Mouse (Mus musculus) embryonic stem cell, embryonic (primary cell): ENCODE measurements around the gene Tango6.

ENCODE experiments used
- CTCF ChIA-PET, 4 experiments: fragments of 300-600 bp in 2 of 4; fragments of 350-600 bp in 2 of 4; sonication (Branson Sonifier 250); formaldehyde crosslinking; loops; one replicate each; lab custom pipeline; 2022; ENCODE audit warnings: inconsistent platforms in 2 of 4; lab: Charles Lee
- POLR2A ChIA-PET, 4 experiments: fragments of 300-600 bp in 2 of 4; fragments of 350-600 bp in 2 of 4; sonication (Branson Sonifier 250); formaldehyde crosslinking; loops; one replicate each; lab custom pipeline; 2022; ENCODE audit warnings: antibody characterized with exemption in 4 of 4, inconsistent platforms in 1 of 4; lab: Charles Lee

Gene Tango6

GRCm38 (mm10) chr8:106682971-106683668 is at the start of gene Tango6:
Tango6 (plus strand) TSS chr8:106683068.
- ChIA-PET CTCF (interaction anchor here in 1 of 4 experiments (0.6 kb wide), 1 partner anchor 604 kb away, joined by 3 read pairs; no protein-coding TSS in a partner anchor), POLR2A (interaction anchor here in 1 of 4 experiments (0.5 to 1.5 kb wide), 5 partner anchors 19 to 624 kb away, joined by 3 to 5 read pairs (median 4); no protein-coding TSS in a partner anchor)

- POLR2A ChIA-PET, result interaction anchor here (0.6 to 23.1 kb wide), 29 partner anchors 8 to 296 kb away, joined by 3 to 518 read pairs (median 4); partner anchors contain the start of genes Cdh1 (in 3 of the 4) and Smpd3 (in 1 of the 4)
- CTCF ChIA-PET, result interaction anchor here (0.6 to 3.2 kb wide), 15 partner anchors 9 to 302 kb away, joined by 3 to 27 read pairs (median 4); partner anchors contain the start of genes Gm10073 (in 1 of the 4) and Sntb2 (in 1 of the 4)
These were observed 49.3 kb upstream of the Tango6 start for GRCm38 (mm10) chr8:106633361-106634158.

- CTCF ChIA-PET, result interaction anchor here in 2 of 4 experiments (0.6 to 0.7 kb wide), 2 partner anchors 68 to 486 kb away, joined by 3 to 5 read pairs; no protein-coding TSS in a partner anchor
- POLR2A ChIA-PET, result interaction anchor here in 3 of 4 experiments (0.7 to 23.1 kb wide), 14 partner anchors 6 to 58 kb away, joined by 3 to 518 read pairs (median 6); partner anchors contain the start of gene Cdh1 (in 1 of the 3)
These were observed 47.6 kb upstream of the Tango6 start for GRCm38 (mm10) chr8:106635284-106635683.

- POLR2A ChIA-PET, result interaction anchor here (0.6 to 23.1 kb wide), 18 partner anchors 7 to 81 kb away, joined by 3 to 518 read pairs (median 4); partner anchors contain the start of gene Cdh1 (in 3 of the 4)
These were observed 45.4 kb upstream of the Tango6 start for GRCm38 (mm10) chr8:106637446-106637845.

GRCm38 (mm10) chr8:106638768-106639295 is 44.0 kb upstream of the Tango6 start:
- POLR2A ChIA-PET, result interaction anchor here in 2 of 4 experiments (1.8 to 23.1 kb wide), 7 partner anchors 8 to 58 kb away, joined by 4 to 518 read pairs (median 31); partner anchors contain the start of gene Cdh1 (in 1 of the 2)

More at GRCm38 (mm10) chr8:106637446-106637845, 45.4 kb upstream of the Tango6 start:
- CTCF ChIA-PET, result interaction anchor here in 1 of 4 experiments (1.8 kb wide), 1 partner anchor 76 kb away, joined by 6 read pairs; no protein-coding TSS in a partner anchor

GRCm38 (mm10) chr8:106640212-106640611 is 42.7 kb upstream of the Tango6 start:
- CTCF ChIA-PET, result interaction anchor here in 3 of 4 experiments (1.2 to 1.7 kb wide), 3 partner anchors 19 to 79 kb away, joined by 3 to 4 read pairs (median 3); no protein-coding TSS in a partner anchor

More at GRCm38 (mm10) chr8:106638768-106639295, 44.0 kb upstream of the Tango6 start:
- CTCF ChIA-PET, result no interaction called here

GRCm38 (mm10) chr8:106640921-106641320 is 41.9 kb upstream of the Tango6 start:
- ChIA-PET POLR2A (interaction anchor here (0.6 to 23.1 kb wide), 26 partner anchors 8 to 624 kb away, joined by 3 to 518 read pairs (median 4); partner anchors contain the start of gene Cdh1 (in 2 of the 4)), CTCF (interaction anchor here (0.6 to 3.3 kb wide), 9 partner anchors 8 to 214 kb away, joined by 3 to 13 read pairs (median 3); no protein-coding TSS in a partner anchor)

More at GRCm38 (mm10) chr8:106640212-106640611, 42.7 kb upstream of the Tango6 start:
- POLR2A ChIA-PET, result interaction anchor here (0.6 to 23.1 kb wide), 17 partner anchors 7 to 625 kb away, joined by 3 to 518 read pairs (median 4); partner anchors contain the start of gene Cdh1 (in 2 of the 4)

- CTCF ChIA-PET, result interaction anchor here in 3 of 4 experiments (0.6 to 4.5 kb wide), 7 partner anchors 10 to 507 kb away, joined by 3 to 36 read pairs (median 4); no protein-coding TSS in a partner anchor
- POLR2A ChIA-PET, result interaction anchor here (0.6 to 23.1 kb wide), 27 partner anchors 9 to 199 kb away, joined by 3 to 518 read pairs (median 5); partner anchors contain the start of gene Cdh1 (in 3 of the 4)
These were observed 40.7 kb upstream of the Tango6 start for GRCm38 (mm10) chr8:106642172-106642571.

- CTCF ChIA-PET, result interaction anchor here (0.5 to 4.5 kb wide), 8 partner anchors 11 to 89 kb away, joined by 3 to 36 read pairs (median 4); no protein-coding TSS in a partner anchor
- POLR2A ChIA-PET, result interaction anchor here (0.6 to 23.1 kb wide), 25 partner anchors 10 to 1354 kb away, joined by 3 to 518 read pairs (median 5); partner anchors contain the start of gene Cdh1 (in 3 of the 4)
These were observed 39.8 kb upstream of the Tango6 start for GRCm38 (mm10) chr8:106643100-106643499.

- ChIA-PET CTCF (interaction anchor here (0.7 to 4.5 kb wide), 21 partner anchors 12 to 212 kb away, joined by 3 to 36 read pairs (median 4); partner anchors contain the start of gene Cdh1 (in 2 of the 4)), POLR2A (interaction anchor here in 3 of 4 experiments (0.6 to 23.1 kb wide), 17 partner anchors 12 to 137 kb away, joined by 3 to 518 read pairs (median 8); partner anchors contain the start of gene Cdh1 (in 2 of the 3))
These were observed 37.9 kb upstream of the Tango6 start for GRCm38 (mm10) chr8:106644957-106645356.

GRCm38 (mm10) chr8:106646153-106646552 is 36.7 kb upstream of the Tango6 start:
- ChIA-PET CTCF (interaction anchor here in 3 of 4 experiments (0.6 to 3.3 kb wide), 9 partner anchors 11 to 85 kb away, joined by 3 to 34 read pairs (median 3); partner anchors contain the start of gene Gm10073 (in 1 of the 3)), POLR2A (interaction anchor here in 3 of 4 experiments (0.9 to 23.1 kb wide), 9 partner anchors 15 to 105 kb away, joined by 3 to 518 read pairs (median 3); no protein-coding TSS in a partner anchor)

GRCm38 (mm10) chr8:106646731-106647130 is 36.1 kb upstream of the Tango6 start:
- ChIA-PET CTCF (interaction anchor here in 3 of 4 experiments (0.6 to 3.3 kb wide), 9 partner anchors 10 to 86 kb away, joined by 3 to 34 read pairs (median 3); partner anchors contain the start of gene Gm10073 (in 1 of the 3)), POLR2A (interaction anchor here in 3 of 4 experiments (0.5 to 23.1 kb wide), 10 partner anchors 12 to 106 kb away, joined by 3 to 518 read pairs (median 3); no protein-coding TSS in a partner anchor)

GRCm38 (mm10) chr8:106647387-106647786 is 35.5 kb upstream of the Tango6 start:
- ChIA-PET CTCF (interaction anchor here in 2 of 4 experiments (0.5 to 1.7 kb wide), 8 partner anchors 14 to 1203 kb away, joined by 3 to 12 read pairs (median 4); no protein-coding TSS in a partner anchor), POLR2A (interaction anchor here in 2 of 4 experiments (0.5 to 23.1 kb wide), 3 partner anchors 11 to 40 kb away, joined by 3 to 518 read pairs (median 3); no protein-coding TSS in a partner anchor)

GRCm38 (mm10) chr8:106648421-106648820 is 34.4 kb upstream of the Tango6 start:
- POLR2A ChIA-PET, result no interaction called here
- CTCF ChIA-PET, result interaction anchor here (0.6 to 5.1 kb wide), 10 partner anchors 15 to 88 kb away, joined by 3 to 26 read pairs (median 4); no protein-coding TSS in a partner anchor

- ChIA-PET CTCF (interaction anchor here in 2 of 4 experiments (0.6 to 5.1 kb wide), 5 partner anchors 11 to 209 kb away, joined by 3 to 26 read pairs (median 3); no protein-coding TSS in a partner anchor), POLR2A (interaction anchor here in 2 of 4 experiments (0.6 to 2.1 kb wide), 3 partner anchors 38 to 1087 kb away, joined by 3 to 5 read pairs (median 3); no protein-coding TSS in a partner anchor)
These were observed 30.9 kb upstream of the Tango6 start for GRCm38 (mm10) chr8:106651994-106652393.

- ChIA-PET CTCF (interaction anchor here (0.6 to 4.6 kb wide), 7 partner anchors 8 to 127 kb away, joined by 3 to 17 read pairs (median 4); no protein-coding TSS in a partner anchor), POLR2A (interaction anchor here in 1 of 4 experiments (0.5 to 0.9 kb wide), 2 partner anchors 10 to 27 kb away, joined by 3 to 5 read pairs; no protein-coding TSS in a partner anchor)
These were observed 26.8 kb upstream of the Tango6 start for GRCm38 (mm10) chr8:106656046-106656445.
